Mouse (Mus musculus) liver, embryonic 16.5 days (tissue): ENCODE measurements around the gene Fabp1. TPM values are rescaled to one million over a fixed set of nuclear protein-coding genes. Genes with fewer than 3 reads are reported as not detected.

Source experiments
- ATAC-seq: fragments of 200-750 bp; cut with Nextera tagmentation; 2 replicates; pipeline ENCODE4 v1.8.0; 2017; ENCODE audit warnings: low read depth, mild to moderate bottlenecking, moderate number of reproducible peaks, moderate library complexity
- H3K27ac ChIP-seq: fragments of 300-500 bp; sonication (generic); 2 replicates; pipeline ENCODE4 v1.5.1; 2014; ENCODE audit warnings: mild to moderate bottlenecking, low read length
- H3K27me3 ChIP-seq: fragments of 300-500 bp; sonication (generic); 2 replicates; pipeline ENCODE4 v1.6.1; 2014; ENCODE audit warnings: low read depth, low read length, mixed read lengths; ENCODE audit not compliant: control insufficient read depth, insufficient read depth
- H3K36me3 ChIP-seq: fragments of 300-500 bp; sonication (generic); 2 replicates; pipeline ENCODE4 v1.6.1; 2014; ENCODE audit warnings: mild to moderate bottlenecking; ENCODE audit not compliant: control insufficient read depth, insufficient read depth
- H3K4me1 ChIP-seq: fragments of 300-500 bp; sonication (generic); 2 replicates; pipeline ENCODE4 v1.6.1; 2014; ENCODE audit warnings: low read depth, low read length, mixed read lengths; ENCODE audit not compliant: control insufficient read depth
- H3K4me2 ChIP-seq: fragments of 300-500 bp; sonication (generic); 2 replicates; pipeline ENCODE4 v1.6.1; 2014; ENCODE audit warnings: low read depth, low read length, mixed read lengths
- H3K4me3 ChIP-seq: fragments of 300-500 bp; sonication (generic); 2 replicates; pipeline ENCODE4 v1.5.1; 2014; ENCODE audit warnings: low read depth, mild to moderate bottlenecking, low read length
- H3K9ac ChIP-seq: fragments of 300-500 bp; sonication (generic); 2 replicates; pipeline ENCODE4 v1.6.1; 2014; ENCODE audit warnings: low read depth, low read length
- H3K9me3 ChIP-seq: fragments of 300-500 bp; sonication (generic); replicated peaks from 2 replicates; pipeline ENCODE4 v1.6.1; 2016; ENCODE audit warnings: low read length; ENCODE audit not compliant: control insufficient read depth
- WGBS: fragments of 180-500 bp; shearing (Covaris S2); extraction: QIAGEN DNeasy Blood & Tissue Kit; methylation state at CpG from one replicate; pipeline ENCODE4 v1.1.7; 2014; ENCODE audit not compliant: insufficient replicate concordance; 5-methylcytosine and 5-hydroxymethylcytosine counted together
- polyA plus RNA-seq: library from polyadenylated mRNA; unstranded; fragments of >200 nt; fragmentation: Nextera tagmentation; extraction: Ambion mirVana; gene quantifications from 2 replicates; pipeline ENCODE4 v1.2.1, GENCODE M21; 2015

Gene Fabp1
- polyA plus RNA-seq, 1 experiment from 2014 or later = 679 TPM

DNA sequence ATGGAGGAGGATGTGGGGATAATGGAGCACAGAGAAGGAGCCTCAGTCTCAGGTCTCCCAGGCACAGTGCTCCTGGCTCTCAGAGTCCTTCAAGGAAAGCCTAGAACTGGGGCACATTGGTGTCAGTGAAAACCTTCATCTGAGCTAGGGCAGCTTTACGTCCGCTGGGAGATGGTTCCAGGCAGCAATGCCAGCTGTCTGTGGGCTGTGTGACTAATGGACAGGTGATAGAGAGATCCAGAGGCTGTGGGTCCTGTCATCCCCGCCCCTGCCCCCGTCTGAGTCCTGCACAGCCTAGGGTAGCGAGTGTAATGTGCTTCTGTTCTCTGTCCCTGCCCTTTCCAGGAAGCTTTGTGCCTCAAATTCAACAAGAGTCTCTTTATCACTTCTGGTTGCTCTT, 2.3 kb downstream of the Fabp1 start:
- Histone ChIP-seq H3K4me3 (no peak overlapping the region), H3K9ac (no peak overlapping the region), H3K27me3 (no peaks in the 10 kb centered on the region), H3K4me1 (no peaks in the 10 kb centered on the region; the same call in 1 of the 2 replicates), H3K9me3 (no peaks in the 10 kb centered on the region), H3K4me2 (peak overlapping the region; percentile 46), H3K36me3 (no peaks in the 10 kb centered on the region), H3K27ac (no peak overlapping the region)
- 45% methylated on average over 5 of the region's 5 CpGs for WGBS
- ATAC-seq = no peak

DNA sequence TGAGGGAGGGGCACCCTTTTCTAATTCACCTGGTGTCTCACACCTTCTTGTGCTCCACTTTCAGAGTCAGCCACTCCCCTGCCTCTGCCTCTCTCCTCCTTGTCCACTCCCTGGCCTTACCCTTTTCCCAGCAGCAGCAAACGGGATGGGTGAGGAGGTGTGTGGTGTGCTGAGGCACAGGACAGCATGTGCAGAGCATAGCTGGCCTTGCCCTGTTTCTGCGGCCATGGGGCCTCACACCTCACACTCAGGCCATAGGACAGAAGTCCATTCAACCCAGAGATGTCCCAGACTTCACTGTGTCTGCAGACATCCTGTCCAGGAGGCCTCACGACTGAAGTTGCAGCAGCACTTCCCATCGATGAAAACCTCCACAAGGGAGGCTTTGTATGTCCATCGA, 4.0 kb downstream of the Fabp1 start:
- H3K27me3 ChIP-seq = no peaks in the 10 kb centered on the region
- H3K4me1 ChIP-seq = no peaks in the 10 kb centered on the region
- no peak overlapping the region for H3K4me2 ChIP-seq
- 74% methylated on average over 5 of the region's 5 CpGs for WGBS
- no peak overlapping the region for H3K27ac ChIP-seq
- no peak overlapping the region for H3K9ac ChIP-seq
- ATAC-seq = no peak
- H3K4me3 ChIP-seq = no peak overlapping the region
- no peaks in the 10 kb centered on the region for H3K9me3 ChIP-seq
- H3K36me3 ChIP-seq = no peaks in the 10 kb centered on the region

DNA sequence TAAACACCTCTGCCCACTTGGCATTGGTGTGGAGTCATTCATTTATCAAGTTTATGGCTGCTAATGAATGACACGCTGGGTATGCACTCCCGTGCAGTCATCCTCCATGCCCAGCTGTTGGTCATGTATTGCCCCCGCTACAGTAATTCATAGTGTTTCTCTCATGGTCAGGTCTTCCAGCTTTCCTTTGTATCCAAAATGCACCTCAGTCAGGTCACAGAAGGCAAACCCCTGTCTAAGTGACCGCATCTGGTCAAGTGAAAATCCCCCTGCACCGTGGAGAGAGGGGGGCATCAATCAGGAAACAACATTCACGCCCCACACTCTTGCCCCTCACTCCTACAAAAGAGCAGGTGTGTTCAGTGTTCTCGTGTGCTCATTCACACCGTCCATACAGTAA, 4.5 kb downstream of the Fabp1 start:
- Histone ChIP-seq H3K27me3 (no peaks in the 10 kb centered on the region), H3K9me3 (no peaks in the 10 kb centered on the region), H3K4me3 (no peak overlapping the region), H3K9ac (no peak overlapping the region), H3K36me3 (no peaks in the 10 kb centered on the region), H3K4me1 (no peaks in the 10 kb centered on the region), H3K4me2 (no peak overlapping the region), H3K27ac (no peak overlapping the region)
- no peak for ATAC-seq
- WGBS = 72% methylated on average over 8 of the region's 8 CpGs

DNA sequence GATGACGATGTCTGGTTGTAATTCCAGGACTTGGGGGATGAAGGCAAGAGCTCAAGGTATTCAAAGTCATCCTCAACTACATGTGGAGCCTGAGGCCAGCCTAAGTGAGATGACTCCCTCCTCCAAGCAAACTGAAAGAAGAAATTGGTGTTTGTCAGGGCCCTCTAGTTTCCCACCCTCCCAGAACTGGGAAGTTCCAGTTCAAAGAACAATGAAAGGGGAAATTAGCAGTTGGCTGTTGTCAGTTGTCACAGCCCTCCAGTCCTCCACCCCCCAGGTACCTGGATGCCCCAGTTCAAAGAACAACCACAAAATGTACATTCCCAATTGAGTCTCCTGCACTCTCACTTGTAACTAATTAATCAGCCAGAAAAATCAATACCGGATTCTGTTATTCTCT, 9.1 kb downstream of the Fabp1 start:
- Histone ChIP-seq H3K4me2 (no peak overlapping the region), H3K27ac (no peak overlapping the region), H3K36me3 (no peaks in the 10 kb centered on the region), H3K4me1 (no peaks in the 10 kb centered on the region), H3K9me3 (no peaks in the 10 kb centered on the region), H3K27me3 (no peaks in the 10 kb centered on the region), H3K9ac (no peak overlapping the region), H3K4me3 (no peak overlapping the region)
- WGBS = 57% methylated on average over 2 of the region's 2 CpGs
- ATAC-seq = no peak

DNA sequence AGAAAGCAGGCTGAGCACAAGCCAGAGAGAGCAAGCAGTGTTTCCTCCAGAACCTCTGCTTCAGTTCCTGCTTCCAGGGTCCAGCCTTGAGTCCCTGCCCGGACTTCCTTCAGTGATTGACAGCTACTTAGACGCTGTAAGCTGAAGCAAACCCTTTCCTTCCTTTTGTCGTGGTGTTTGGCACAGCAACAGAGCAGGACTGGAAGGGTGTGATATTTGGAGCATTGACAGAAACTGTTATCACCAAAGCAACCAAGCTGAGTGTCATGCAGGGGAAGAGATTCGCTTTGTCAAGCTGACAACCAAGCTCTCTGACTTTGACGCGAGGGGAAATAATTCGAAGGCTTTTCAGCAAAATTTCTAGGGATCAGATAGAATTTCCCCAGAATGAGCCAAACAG, 12.3 kb downstream of the Fabp1 start:
- no peak for ATAC-seq
- Histone ChIP-seq H3K9ac (no peak overlapping the region), H3K27ac (no peak overlapping the region), H3K4me3 (no peak overlapping the region), H3K9me3 (no peaks in the 10 kb centered on the region), H3K4me2 (no peak overlapping the region), H3K27me3 (no peaks in the 10 kb centered on the region), H3K4me1 (no peaks in the 10 kb centered on the region), H3K36me3 (no peaks in the 10 kb centered on the region)
- WGBS = 41% methylated on average over 7 of the region's 7 CpGs

DNA sequence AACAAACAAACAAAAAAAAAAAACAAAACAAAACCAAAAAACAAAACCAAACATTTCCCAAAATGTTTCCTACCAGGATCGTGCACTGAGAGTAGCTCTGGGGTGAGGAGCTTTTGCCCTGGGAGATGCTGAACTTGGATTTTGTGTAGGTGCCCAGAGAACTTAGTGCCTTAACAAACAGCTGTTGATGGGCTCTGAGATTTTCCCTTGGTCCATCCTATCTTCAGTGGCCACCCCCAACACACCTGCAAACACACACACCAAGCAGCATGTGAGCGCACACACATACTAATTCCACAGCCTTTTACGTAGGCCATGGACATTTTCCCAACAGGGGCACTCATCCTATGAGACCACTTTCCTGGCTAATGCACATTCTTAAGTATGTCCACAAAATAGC, 12.8 kb downstream of the Fabp1 start:
- no peaks in the 10 kb centered on the region for H3K9me3 ChIP-seq
- H3K27me3 ChIP-seq = no peaks in the 10 kb centered on the region
- no peaks in the 10 kb centered on the region for H3K36me3 ChIP-seq
- H3K4me3 ChIP-seq = no peak overlapping the region
- no peak overlapping the region for H3K9ac ChIP-seq
- no peak overlapping the region for H3K27ac ChIP-seq
- no peak overlapping the region for H3K4me2 ChIP-seq
- ATAC-seq = no peak
- WGBS = 86% methylated on average over 3 of the region's 3 CpGs
- H3K4me1 ChIP-seq = no peaks in the 10 kb centered on the region

DNA sequence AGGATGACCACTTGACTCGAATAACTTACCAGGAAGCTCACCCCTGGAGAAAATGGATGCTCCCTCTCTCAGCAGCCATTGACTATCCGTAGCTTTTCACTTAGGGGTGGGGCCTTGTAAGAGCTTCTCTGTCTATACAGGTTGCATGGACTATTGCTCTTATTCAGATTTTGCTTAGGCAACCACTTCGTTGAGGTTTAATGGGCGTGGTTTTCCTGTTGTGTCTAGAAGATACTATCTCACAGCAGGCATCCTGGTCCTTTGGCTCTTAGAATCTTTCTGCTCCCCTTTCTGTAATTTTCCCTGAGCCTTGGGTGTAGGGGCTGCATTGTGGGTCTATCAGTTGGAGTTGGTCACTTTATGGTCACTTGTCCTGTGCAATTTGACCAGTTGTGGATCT, 21.9 kb downstream of the Fabp1 start:
- no peaks in the 10 kb centered on the region for H3K36me3 ChIP-seq
- H3K4me3 ChIP-seq = no peak overlapping the region
- ATAC-seq = no peak
- H3K9ac ChIP-seq = no peak overlapping the region
- H3K9me3 ChIP-seq = no peaks in the 10 kb centered on the region
- no peak overlapping the region for H3K27ac ChIP-seq
- no peaks in the 10 kb centered on the region for H3K4me1 ChIP-seq
- H3K27me3 ChIP-seq = no peaks in the 10 kb centered on the region
- 50% methylated on average over 4 of the region's 4 CpGs for WGBS
- H3K4me2 ChIP-seq = no peak overlapping the region

DNA sequence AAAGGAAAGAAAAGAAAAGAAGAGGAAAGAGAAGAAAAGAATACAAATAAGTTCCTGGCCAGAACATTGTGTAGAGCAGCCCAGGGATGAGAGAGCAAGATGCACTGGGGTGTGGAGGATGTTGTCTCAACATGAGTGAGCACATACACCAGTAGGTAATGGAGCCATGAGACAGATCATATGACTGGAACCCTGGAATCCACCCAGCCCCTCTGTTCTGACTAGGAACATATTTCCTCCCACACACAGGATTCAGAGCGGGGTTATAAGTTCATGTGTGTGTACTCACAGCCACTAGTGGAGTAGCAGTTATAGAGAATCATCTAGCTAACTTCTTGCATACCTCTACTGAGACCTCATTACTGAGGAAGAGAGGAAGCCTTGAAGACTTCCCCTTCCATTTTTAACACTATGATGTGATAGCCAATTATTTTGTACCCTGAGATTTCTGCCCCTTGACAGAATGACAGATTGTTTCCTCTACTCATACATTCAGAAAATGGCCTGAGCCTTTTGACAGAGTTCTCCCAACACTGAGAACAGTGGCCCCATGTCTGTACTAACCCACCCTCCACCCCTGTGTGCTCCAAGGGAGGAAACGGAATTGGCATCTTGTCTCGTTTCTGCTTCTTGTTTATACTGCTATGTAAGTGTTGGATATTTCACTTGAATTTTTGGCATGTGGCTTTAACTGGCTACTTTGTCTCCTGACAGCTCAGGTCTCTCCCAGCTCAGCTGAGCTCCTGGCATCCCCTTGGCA, 24.7 kb downstream of the Fabp1 start:
- H3K4me1 ChIP-seq = no peaks in the 10 kb centered on the region
- no peak overlapping the region for H3K4me2 ChIP-seq
- H3K4me3 ChIP-seq = no peak overlapping the region
- H3K36me3 ChIP-seq = no peaks in the 10 kb centered on the region
- no peak overlapping the region for H3K27ac ChIP-seq
- H3K27me3 ChIP-seq = no peaks in the 10 kb centered on the region
- no peaks in the 10 kb centered on the region for H3K9me3 ChIP-seq
- whole genome bisulfite sequencing = 27% methylated on average over 3 of the region's 3 CpGs
- no peak for ATAC-seq
- no peak overlapping the region for H3K9ac ChIP-seq

DNA sequence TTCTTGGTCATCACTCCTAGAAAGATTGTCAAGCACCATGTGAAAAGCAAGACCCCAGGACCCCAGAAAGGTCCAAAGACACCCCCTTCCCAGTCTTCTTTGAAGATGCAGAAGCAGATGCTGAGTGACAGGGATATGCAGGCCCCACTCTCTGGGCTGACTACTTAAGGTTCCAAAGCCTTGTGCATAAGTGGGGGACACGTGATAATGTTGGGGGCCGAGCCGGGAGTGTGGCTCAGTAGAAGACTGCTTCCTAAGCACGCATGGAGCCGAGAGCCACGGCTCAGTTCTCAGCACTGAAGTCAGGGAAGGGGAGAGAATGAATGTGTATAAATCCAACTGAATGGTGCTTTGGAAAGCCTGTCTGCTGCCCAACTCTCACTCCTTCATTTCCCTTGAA, 26.9 kb downstream of the Fabp1 start:
- 44% methylated on average over 6 of the region's 6 CpGs for WGBS
- no peak overlapping the region for H3K9ac ChIP-seq
- no peak for ATAC-seq
- no peaks in the 10 kb centered on the region for H3K9me3 ChIP-seq
- no peak overlapping the region for H3K4me2 ChIP-seq
- no peak overlapping the region for H3K4me3 ChIP-seq
- H3K4me1 ChIP-seq = no peaks in the 10 kb centered on the region
- H3K27ac ChIP-seq = no peak overlapping the region
- no peaks in the 10 kb centered on the region for H3K27me3 ChIP-seq
- H3K36me3 ChIP-seq = no peaks in the 10 kb centered on the region
